Mouse (Mus musculus): ENCODE results near the gene Lpin1.

DNA sequence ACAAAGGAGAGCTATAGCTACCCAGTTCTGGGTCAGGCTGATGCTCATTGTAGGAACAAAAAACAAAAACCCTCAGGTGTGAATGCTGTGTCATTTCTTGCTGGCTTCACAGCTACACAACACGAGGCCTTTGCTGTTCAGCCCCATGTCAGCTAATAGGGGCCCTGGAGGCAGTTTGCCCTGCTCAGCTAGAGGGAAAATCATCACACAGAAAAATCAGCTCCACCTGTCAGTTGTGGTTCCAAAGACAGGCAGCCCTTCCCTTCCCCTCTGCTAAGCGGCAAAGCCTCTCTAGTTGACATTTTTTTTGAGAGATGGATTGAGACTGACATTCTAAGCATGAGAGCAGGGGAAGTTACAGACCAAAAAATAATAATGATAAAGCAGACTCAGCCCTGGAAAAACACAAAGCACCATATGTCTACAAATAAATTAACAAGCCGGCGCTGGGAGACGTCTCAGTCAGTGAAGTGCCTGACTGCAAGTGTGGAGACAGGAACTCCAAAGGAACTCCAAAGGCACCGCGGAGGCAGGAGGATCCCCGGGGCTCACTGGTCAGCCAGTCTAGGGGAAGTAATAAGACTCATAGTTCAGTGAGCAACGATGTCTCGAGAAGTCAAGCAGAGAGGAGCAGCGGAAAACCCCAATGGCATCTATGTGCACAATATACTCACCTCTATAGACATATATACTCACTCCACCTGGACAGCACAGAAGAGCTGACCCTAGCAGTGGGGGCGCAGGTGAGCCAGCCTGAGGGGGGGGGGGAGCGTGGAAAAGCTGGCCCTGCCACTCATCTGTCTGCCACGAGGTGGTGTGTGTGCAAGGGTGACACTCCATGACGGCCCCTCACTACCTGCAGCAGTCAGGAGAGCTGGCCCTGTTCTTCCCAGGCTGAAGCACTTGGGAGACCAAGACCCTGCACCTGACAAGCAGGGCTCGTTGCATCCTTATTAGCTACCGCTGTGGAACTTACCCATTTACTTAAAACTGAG lies 103.7 kb downstream of the Lpin1 start:
- no peak for TF ChIP-seq CTCF (IDR thresholded peaks at IDR 0.05; ENCODE audit: low read depth, low read length)
- no peak for TF ChIP-seq POLR2A (IDR thresholded peaks at IDR 0.05; ENCODE audit: borderline replicate concordance, low read depth, low read length)
